Mouse (Mus musculus): Measurements from ENCODE around the gene Atp23. TPM values are rescaled to one million over a fixed set of nuclear protein-coding genes. Genes with fewer than 3 reads are reported as not detected.
A peak's percentile ranks its signal among the peaks of the same experiment; 100 is the strongest.

Gene Atp23
- polyA plus RNA-seq, 1 experiment from 2014 or later = 10.0 TPM

GRCm38 (mm10) chr10:126930270-126931121 lies 29.3 kb upstream of the Atp23 start:
- no peak for ATAC-seq (ENCODE audit: low read depth)
- H3K4me2 ChIP-seq = no peak overlapping the region
- whole genome bisulfite sequencing (ENCODE audit: insufficient replicate concordance) = 59% methylated on average over 15 of the region's 15 CpGs

GRCm38 (mm10) chr10:126929543-126929942 lies 28.4 kb upstream of the Atp23 start:
- H3K4me2 ChIP-seq = no peak overlapping the region
- peaks cover 22% of the 10 kb centered on the region for H3K4me1 ChIP-seq (replicated peaks)
- no peak for ATAC-seq (ENCODE audit: low read depth)
- H3K27me3 ChIP-seq = peaks cover 54% of the 10 kb centered on the region
- no peak overlapping the region for H3K4me3 ChIP-seq (replicated peaks)
- no peaks in the 10 kb centered on the region for H3K9me3 ChIP-seq (replicated peaks)
- WGBS (ENCODE audit: insufficient replicate concordance) = 57% methylated on average over 3 of the region's 3 CpGs
- no peak overlapping the region for H3K9ac ChIP-seq
- H3K36me3 ChIP-seq = no peaks in the 10 kb centered on the region
- DNase-seq = no peak
- H3K27ac ChIP-seq = no peak overlapping the region

More at GRCm38 (mm10) chr10:126930270-126931121, 29.3 kb upstream of the Atp23 start:
- Histone ChIP-seq H3K4me3 (replicated peaks) (no peak overlapping the region), H3K9ac (no peak overlapping the region), H3K4me1 (replicated peaks) (peaks cover 25% of the 10 kb centered on the region), H3K27ac (peak overlapping the region; percentile 47), H3K36me3 (no peaks in the 10 kb centered on the region), H3K9me3 (replicated peaks) (no peaks in the 10 kb centered on the region), H3K27me3 (peaks cover 50% of the 10 kb centered on the region)
- DNase-seq = no peak

- Histone ChIP-seq H3K27me3 (peaks cover 54% of the 10 kb centered on the region), H3K4me3 (replicated peaks) (peak overlapping the region; percentile 46; the same call in 1 of the 2 replicates), H3K4me2 (peak overlapping the region; percentile 61), H3K27ac (no peak overlapping the region), H3K36me3 (no peaks in the 10 kb centered on the region), H3K9ac (no peak overlapping the region), H3K9me3 (replicated peaks) (no peaks in the 10 kb centered on the region), H3K4me1 (replicated peaks) (peaks cover 22% of the 10 kb centered on the region)
- WGBS (ENCODE audit: insufficient replicate concordance) = 19% methylated on average over 12 of the region's 12 CpGs
- DNase-seq (no peak), ATAC-seq (ENCODE audit: low read depth) (no peak)
Measured at GRCm38 (mm10) chr10:126928819-126929206, 27.7 kb upstream of the Atp23 start.

GRCm38 (mm10) chr10:126928011-126928818 lies 27.1 kb upstream of the Atp23 start:
- Histone ChIP-seq H3K9me3 (replicated peaks) (no peaks in the 10 kb centered on the region), H3K9ac (peak overlapping the region; percentile 54), H3K27ac (peak overlapping the region; percentile 5; the same call in 1 of the 2 replicates), H3K4me2 (peak overlapping the region; percentile 61), H3K27me3 (peaks cover 54% of the 10 kb centered on the region), H3K4me1 (replicated peaks) (peaks cover 22% of the 10 kb centered on the region), H3K36me3 (no peaks in the 10 kb centered on the region), H3K4me3 (replicated peaks) (peak overlapping the region; percentile 46)
- WGBS (ENCODE audit: insufficient replicate concordance) = 2% methylated on average over 39 of the region's 39 CpGs
- DNase-seq (no peak), ATAC-seq (ENCODE audit: low read depth) (peak; percentile 39; the same call in 1 of the 2 replicates)

GRCm38 (mm10) chr10:126927101-126927961 lies 26.2 kb upstream of the Atp23 start:
- H3K4me2 ChIP-seq = no peak overlapping the region; the same call in 1 of the 2 replicates
- no peak overlapping the region for H3K4me3 ChIP-seq (replicated peaks)
- DNase-seq (no peak), ATAC-seq (ENCODE audit: low read depth) (no peak)
- H3K27ac ChIP-seq = no peak overlapping the region
- 25% methylated on average over 11 of the region's 11 CpGs for WGBS (ENCODE audit: insufficient replicate concordance)
- H3K36me3 ChIP-seq = no peaks in the 10 kb centered on the region
- H3K27me3 ChIP-seq = peaks cover 54% of the 10 kb centered on the region
- H3K9ac ChIP-seq = no peak overlapping the region
- peaks cover 22% of the 10 kb centered on the region for H3K4me1 ChIP-seq (replicated peaks)
- H3K9me3 ChIP-seq (replicated peaks) = no peaks in the 10 kb centered on the region

- no peaks in the 10 kb centered on the region for H3K9me3 ChIP-seq (replicated peaks)
- no peak overlapping the region for H3K4me3 ChIP-seq (replicated peaks)
- H3K27ac ChIP-seq = no peak overlapping the region
- peaks cover 22% of the 10 kb centered on the region for H3K4me1 ChIP-seq (replicated peaks)
- no peak overlapping the region for H3K9ac ChIP-seq
- no peaks in the 10 kb centered on the region for H3K36me3 ChIP-seq
- H3K27me3 ChIP-seq = peaks cover 51% of the 10 kb centered on the region
- H3K4me2 ChIP-seq = no peak overlapping the region
- ATAC-seq (ENCODE audit: low read depth) (no peak), DNase-seq (no peak)
Measured at GRCm38 (mm10) chr10:126925391-126925790, 24.2 kb upstream of the Atp23 start.

DNA sequence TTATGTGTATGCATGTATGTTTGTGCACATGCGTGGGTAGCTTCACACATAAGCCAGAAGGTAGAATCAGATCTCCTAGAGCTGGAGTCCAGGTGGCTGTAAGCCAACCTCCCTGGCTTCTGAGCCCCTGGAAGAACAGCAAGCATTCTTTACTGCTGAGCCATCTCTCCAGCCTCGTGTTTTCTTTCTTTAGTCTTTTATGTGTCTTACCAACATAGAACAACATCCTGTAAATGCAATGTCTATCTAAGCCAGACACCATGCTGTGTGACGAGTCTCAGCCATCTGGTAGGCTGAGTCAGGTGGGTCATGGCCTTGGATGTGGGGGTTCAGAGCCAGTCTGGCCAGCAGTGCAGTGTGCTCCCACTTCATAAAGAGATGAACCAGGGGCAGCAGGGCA lies 22.9 kb upstream of the Atp23 start:
- WGBS (ENCODE audit: insufficient replicate concordance) = 45% methylated on average over 3 of the region's 3 CpGs
- ATAC-seq (ENCODE audit: low read depth) (no peak), DNase-seq (no peak)
- H3K4me1 ChIP-seq (replicated peaks) = peaks cover 19% of the 10 kb centered on the region
- H3K9me3 ChIP-seq (replicated peaks) = peaks cover 6% of the 10 kb centered on the region; the same call in 1 of the 2 replicates
- no peak overlapping the region for H3K27ac ChIP-seq
- H3K27me3 ChIP-seq = peaks cover 40% of the 10 kb centered on the region
- H3K4me2 ChIP-seq = no peak overlapping the region
- H3K4me3 ChIP-seq (replicated peaks) = no peak overlapping the region
- H3K9ac ChIP-seq = no peak overlapping the region
- no peaks in the 10 kb centered on the region for H3K36me3 ChIP-seq

- ATAC-seq (ENCODE audit: low read depth) (no peak), DNase-seq (no peak)
- 83% methylated on average over 3 of the region's 3 CpGs for WGBS (ENCODE audit: insufficient replicate concordance)
- no peak overlapping the region for H3K9ac ChIP-seq
- H3K4me3 ChIP-seq (replicated peaks) = no peak overlapping the region
- H3K9me3 ChIP-seq (replicated peaks) = peaks cover 6% of the 10 kb centered on the region; the same call in 1 of the 2 replicates
- no peaks in the 10 kb centered on the region for H3K4me1 ChIP-seq (replicated peaks)
- H3K27me3 ChIP-seq = peaks cover 5% of the 10 kb centered on the region
- H3K27ac ChIP-seq = no peak overlapping the region
- no peaks in the 10 kb centered on the region for H3K36me3 ChIP-seq
- no peak overlapping the region for H3K4me2 ChIP-seq
Measured at GRCm38 (mm10) chr10:126920220-126920619, 19.1 kb upstream of the Atp23 start.

DNA sequence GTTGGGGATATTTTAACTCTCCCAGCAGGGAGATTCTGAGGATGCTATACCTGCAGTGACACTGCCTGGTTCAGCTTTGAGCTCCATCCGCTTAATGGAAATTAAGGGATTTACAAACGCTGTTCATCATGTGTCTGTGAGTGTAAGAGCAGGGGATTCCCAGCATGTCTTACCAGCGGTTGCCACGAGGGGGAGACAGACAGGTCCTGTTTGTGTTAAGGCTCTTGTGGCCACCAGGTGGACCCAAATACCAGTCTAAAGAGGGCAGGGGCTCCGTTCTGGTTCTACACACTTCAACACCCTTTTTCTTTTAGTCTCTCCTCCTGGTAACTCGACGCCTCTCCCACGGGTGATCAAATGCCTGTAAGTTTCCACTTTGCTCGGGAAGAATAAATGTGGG lies 17.9 kb upstream of the Atp23 start:
- Histone ChIP-seq H3K27me3 (peaks cover 4% of the 10 kb centered on the region; the same call in 1 of the 2 replicates), H3K36me3 (no peaks in the 10 kb centered on the region), H3K4me2 (no peak overlapping the region), H3K27ac (no peak overlapping the region), H3K9ac (no peak overlapping the region), H3K4me1 (replicated peaks) (no peaks in the 10 kb centered on the region), H3K9me3 (replicated peaks) (peaks cover 6% of the 10 kb centered on the region; the same call in 1 of the 2 replicates), H3K4me3 (replicated peaks) (no peak overlapping the region)
- WGBS (ENCODE audit: insufficient replicate concordance) = 6% methylated on average over 9 of the region's 9 CpGs
- DNase-seq = peak; percentile 73
- peak; percentile 45; the same call in 1 of the 2 replicates for ATAC-seq (ENCODE audit: low read depth)

DNA sequence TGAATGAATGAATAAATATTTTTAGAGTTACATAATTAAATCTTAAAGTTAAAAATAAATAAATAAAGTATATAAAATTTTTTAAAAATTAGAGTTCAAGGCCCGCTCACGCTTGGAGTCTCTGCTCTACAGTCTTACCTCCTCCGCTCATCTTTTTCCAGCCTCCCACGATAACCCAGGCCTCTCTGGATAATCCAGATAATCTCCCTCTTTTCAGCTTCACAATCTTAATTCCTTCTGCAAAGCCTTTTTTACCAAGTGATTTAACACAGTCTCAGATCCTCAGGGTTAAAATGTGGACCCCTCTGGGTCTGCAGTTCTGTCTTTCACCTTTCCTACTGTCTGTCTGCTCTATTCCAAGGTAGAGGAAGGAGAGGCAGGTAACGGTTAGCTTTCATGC lies 13.1 kb upstream of the Atp23 start:
- Histone ChIP-seq H3K27me3 (peaks cover 4% of the 10 kb centered on the region; the same call in 1 of the 2 replicates), H3K9me3 (replicated peaks) (no peaks in the 10 kb centered on the region), H3K4me2 (no peak overlapping the region), H3K9ac (no peak overlapping the region), H3K36me3 (no peaks in the 10 kb centered on the region), H3K4me3 (replicated peaks) (no peak overlapping the region), H3K4me1 (replicated peaks) (no peaks in the 10 kb centered on the region), H3K27ac (no peak overlapping the region)
- ATAC-seq (ENCODE audit: low read depth) = no peak
- WGBS (ENCODE audit: insufficient replicate concordance) = 82% methylated on average over 5 of the region's 5 CpGs
- DNase-seq = no peak

Data from liver, embryonic 13.5 days (tissue).